Mouse (Mus musculus): ENCODE measurements around the gene Rexo5.

- TF ChIP-seq CTCF (IDR thresholded peaks at IDR 0.05; ENCODE audit: low read depth) (no peak), EP300 (IDR thresholded peaks at IDR 0.05; ENCODE audit: low read depth) (no peak)
Measured at GRCm38 (mm10) chr7:119807396-119807795, 13.6 kb downstream of the Rexo5 start.
